Mouse (Mus musculus): ENCODE measurements around the gene Ldhb.
A peak's percentile ranks its signal among the peaks of the same experiment; 100 is the strongest.
"Not testable (repeated sequence)": the region's sequence is repeated elsewhere in the genome, so short reads cannot be mapped to it uniquely, and the experiment has no call there.

Ldhb gene

GRCm38 (mm10) chr6:142507785-142508162, at the start of gene Ldhb:
Gene Ldhb, minus strand, starts transcription at chr6:142507957.
- peak; percentile 95 for DNase-seq

- no peak for DNase-seq
These were observed 48.2 kb upstream of the Ldhb start for GRCm38 (mm10) chr6:142555988-142556387.

GRCm38 (mm10) chr6:142551482-142551881, 43.7 kb upstream of the Ldhb start:
- DNase-seq: no peak

- DNase-seq: no peak
These were observed 43.1 kb upstream of the Ldhb start for GRCm38 (mm10) chr6:142550871-142551270.

DNA sequence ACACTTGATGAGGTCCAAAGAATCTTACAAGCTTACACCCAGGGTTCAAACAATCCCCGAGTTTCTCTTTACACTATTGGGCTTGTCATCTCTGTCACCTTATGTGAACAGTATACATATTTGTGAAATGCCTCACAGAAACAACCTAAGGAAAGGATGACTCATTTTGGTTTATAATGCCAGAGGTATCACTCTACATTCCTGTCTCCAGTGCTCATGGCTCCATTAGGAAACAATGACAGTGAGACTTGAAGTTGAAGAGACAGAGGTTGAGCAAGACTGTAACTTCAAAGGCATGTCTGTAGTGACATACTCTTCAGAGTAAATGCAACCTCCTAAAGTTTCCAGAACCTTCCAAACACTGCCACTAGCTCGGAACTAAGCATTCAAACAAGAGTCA, 40.6 kb upstream of the Ldhb start:
- DNase-seq: no peak

DNA sequence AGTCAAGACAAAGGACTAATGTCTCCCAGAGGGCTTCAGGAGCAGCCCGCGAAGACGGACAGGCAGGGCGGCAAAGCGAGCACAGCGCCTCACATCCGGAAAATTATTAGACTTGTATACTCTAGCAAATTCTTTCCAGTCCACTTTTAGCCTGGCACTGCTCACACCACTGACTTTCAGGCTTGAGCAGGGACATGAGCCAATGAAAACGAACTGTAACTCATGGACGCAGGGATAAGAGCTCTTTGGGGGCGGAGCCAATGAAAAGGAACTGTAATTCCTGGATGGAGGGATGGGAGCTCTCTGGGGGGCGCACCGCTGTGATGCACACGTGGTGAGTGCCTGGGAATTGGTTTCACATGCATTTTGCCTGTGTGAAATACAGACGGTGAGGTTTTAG, 37.4 kb upstream of the Ldhb start:
- DNase-seq: no peak

- no peak for DNase-seq
These were observed 35.9 kb upstream of the Ldhb start for GRCm38 (mm10) chr6:142543648-142544047.

- DNase-seq: no peak
These were observed 35.0 kb upstream of the Ldhb start for GRCm38 (mm10) chr6:142542800-142543175.

GRCm38 (mm10) chr6:142542082-142542799, 34.5 kb upstream of the Ldhb start:
- DNase-seq: no peak

- DNase-seq: no peak
These were observed 32.9 kb upstream of the Ldhb start for GRCm38 (mm10) chr6:142540561-142541160.

- DNase-seq: no peak
These were observed 32.4 kb upstream of the Ldhb start for GRCm38 (mm10) chr6:142540131-142540530.

GRCm38 (mm10) chr6:142538503-142538902, 30.7 kb upstream of the Ldhb start:
- DNase-seq: no peak

GRCm38 (mm10) chr6:142533412-142533811, 25.7 kb upstream of the Ldhb start:
- DNase-seq: no peak

DNA sequence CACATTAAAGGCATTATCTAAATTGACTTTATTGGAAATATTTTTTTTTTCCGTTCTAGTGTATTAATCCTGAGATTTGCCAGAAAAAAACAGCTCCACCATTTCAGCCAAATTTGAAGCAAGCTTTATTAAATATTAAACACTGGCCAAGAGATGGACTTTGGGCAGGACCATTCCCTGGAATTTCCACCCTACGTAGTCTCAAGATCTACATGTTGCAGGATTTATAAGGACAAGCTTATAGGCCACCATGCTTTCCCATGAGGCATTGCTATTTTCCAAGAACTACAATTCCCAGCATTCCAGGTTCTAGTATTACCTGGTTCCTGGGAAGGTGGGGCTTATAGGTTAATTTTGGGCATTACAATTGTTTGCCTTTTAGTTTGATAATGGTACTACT, 24.9 kb upstream of the Ldhb start:
- DNase-seq: no peak

DNA sequence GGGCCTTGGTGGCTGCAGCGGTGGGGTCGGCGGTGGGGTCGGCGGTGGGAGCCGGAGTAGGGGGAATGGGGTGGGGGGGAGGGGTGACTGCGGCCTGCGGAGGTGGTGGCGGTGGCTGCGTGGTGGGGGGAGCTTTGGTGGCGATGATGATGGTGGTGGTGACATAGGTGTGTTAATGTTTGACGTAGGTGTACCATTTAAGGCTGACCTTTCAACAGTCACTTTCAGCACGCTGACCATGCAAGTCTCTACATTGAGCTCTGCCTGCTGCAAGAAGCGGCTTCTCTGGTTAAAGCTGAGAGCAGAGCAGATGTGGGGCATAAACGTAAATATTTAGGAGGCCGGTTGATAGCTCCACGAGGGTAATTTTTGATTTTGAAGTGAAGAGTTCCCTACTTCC, 24.4 kb upstream of the Ldhb start:
- DNase-seq: no peak

- DNase-seq: no peak
These were observed 22.6 kb upstream of the Ldhb start for GRCm38 (mm10) chr6:142530378-142530777.

- no peak for DNase-seq
These were observed 21.9 kb upstream of the Ldhb start for GRCm38 (mm10) chr6:142529680-142530079.

DNA sequence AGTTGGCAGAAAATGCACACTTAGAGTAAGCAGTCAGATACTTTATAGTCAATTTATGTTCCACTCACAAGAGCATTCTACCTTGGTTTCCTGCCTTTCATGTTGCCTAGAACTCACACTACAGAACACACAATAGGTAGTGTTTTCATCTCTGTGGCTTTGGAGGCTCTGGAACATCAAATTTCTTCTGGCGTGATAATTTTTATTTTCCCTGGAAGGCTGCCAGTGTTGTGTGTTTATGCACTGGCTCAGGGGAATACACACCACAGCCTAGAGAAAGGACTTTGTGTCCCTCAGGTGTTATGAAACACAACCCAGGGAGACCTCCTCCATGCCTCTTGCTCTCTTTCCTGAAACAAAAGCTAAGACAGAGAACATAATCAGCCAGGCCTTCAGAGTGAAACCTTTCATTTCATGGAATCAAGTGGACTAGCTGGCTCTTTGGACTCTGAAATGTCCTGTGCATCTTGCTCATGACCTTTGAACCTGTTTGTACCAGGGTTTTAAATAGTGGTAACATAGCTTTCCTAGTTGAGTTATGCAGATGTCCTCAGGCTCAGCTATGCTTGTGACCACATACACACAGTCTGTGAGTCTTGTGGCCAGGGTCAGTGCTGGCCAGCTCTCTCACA, 20.3 kb upstream of the Ldhb start:
- DNase-seq: no peak

- DNase-seq: peak; percentile 51
These were observed 17.0 kb upstream of the Ldhb start for GRCm38 (mm10) chr6:142524635-142525308.

- no peak for DNase-seq
These were observed 13.9 kb upstream of the Ldhb start for GRCm38 (mm10) chr6:142521591-142522110.

DNA sequence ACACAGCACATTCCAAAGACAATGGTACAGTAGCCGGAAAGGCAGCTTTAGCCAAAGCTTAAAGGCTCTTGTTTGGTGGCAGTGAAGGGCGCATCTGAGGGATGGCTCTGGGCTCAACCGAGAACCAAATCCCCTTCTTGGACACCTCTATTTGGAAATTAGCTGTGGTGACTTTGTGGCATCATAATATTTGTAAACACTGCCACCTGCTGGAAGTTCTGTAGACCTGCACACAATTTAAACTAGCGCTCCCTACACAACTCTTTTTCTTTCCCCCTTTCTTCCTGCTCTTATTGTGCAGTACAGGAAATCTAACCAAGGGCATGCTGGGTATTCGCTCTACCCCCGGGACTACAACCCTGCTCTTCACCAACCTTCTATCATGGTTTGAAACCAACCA, 11.4 kb upstream of the Ldhb start:
- no peak for DNase-seq

DNA sequence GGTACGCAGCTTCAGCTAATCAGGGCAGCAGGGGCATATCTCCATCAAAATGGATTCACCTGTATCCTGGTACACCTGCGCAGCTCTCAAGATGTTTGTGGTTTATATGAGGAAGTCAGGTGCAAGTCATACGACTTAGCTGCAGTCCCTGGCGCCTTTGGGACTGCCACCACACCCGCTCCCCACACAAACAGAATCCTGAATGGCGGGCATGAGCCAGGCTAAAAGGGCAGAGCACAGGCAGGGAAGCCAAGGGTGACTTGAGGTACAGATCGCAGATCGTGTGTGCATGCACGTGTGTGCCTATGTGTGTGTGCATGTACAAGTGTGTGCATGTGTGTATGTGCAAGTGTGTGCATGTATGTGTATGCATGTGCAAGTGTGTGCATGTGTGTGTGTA, 7.6 kb upstream of the Ldhb start:
- DNase-seq: not testable (repeated sequence)

GRCm38 (mm10) chr6:142514912-142515311, 7.2 kb upstream of the Ldhb start:
- DNase-seq: peak; percentile 85

GRCm38 (mm10) chr6:142512902-142513301, 5.1 kb upstream of the Ldhb start:
- DNase-seq: no peak
